Mouse (Mus musculus) MEL-GATA-1-ER (cell line): ENCODE measurements around the gene Utp14a.

Experiments
- DNase-seq: peaks from one replicate; pipeline ENCODE4 v3.0.0-alpha.2; 2012; ENCODE audit warnings: low read depth; ENCODE audit errors: extremely low read depth

Gene Utp14a

DNA sequence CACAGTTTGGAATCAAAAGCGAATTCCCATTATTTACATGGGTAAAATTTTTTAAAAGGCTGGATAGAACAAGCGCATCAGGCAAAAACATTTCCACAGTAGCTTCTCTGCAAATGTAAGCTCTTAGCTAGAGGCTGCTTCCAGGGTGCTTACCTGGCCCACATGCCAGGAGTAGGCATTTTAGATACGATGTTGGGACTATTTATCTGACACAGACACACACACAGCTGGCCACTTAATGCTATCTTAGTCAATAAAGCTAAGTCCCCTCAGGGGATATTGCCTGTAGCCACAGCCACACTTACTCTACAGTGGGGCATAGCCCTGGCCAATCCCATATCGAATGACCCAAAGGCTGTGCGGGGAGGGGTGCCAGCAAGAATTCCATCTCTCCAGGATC, 55.1 kb downstream of the Utp14a start:
- DNase-seq, result no peak

DNA sequence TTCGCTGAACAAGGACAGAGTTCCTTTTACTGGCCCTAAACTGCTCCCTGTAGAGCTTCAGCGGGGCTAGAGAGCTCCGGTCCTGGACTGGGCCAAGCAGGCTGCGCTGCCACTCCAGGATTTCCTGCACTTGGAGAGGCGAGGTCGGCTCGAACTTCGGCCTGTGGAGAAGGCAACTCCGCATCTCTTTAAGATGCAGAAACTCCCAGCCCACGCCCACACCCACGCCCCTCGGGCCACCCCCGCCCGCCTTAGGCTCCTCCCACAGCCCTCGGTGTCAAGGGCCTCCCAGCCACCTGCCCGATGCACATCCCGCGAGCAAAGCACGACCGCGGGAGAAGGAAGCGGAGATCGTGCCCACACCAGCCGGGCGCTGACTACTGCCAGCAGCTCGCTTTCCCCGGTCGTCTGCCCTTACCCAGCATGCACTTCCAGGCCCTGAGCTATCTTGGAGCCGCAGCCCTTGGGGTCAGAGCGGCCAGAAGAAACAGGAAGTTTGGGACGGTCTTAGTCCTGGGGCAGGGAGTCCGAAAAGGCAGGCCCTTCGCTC, 57.9 kb downstream of the Utp14a start:
- peak; percentile 53 for DNase-seq

DNA sequence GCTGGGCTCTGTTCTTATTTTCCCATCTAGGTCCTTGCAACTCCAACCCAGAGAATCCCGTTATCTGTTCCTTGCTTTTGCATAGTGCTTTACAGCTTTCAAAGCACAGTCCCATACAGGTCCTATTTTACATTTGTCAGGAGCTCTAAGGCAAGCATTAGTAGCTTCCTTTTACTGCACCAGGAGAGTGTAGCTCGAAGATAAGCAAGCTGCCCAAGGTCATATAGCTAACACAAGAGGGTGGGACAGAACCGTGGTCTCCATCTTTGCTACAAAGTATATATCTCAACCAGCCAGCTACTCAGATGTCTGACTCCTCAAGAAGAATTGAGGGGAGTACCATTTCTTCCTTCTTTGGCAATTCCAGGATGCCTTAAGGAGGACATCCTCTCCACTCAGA, 60.8 kb downstream of the Utp14a start:
- DNase-seq, result peak; percentile 44

DNA sequence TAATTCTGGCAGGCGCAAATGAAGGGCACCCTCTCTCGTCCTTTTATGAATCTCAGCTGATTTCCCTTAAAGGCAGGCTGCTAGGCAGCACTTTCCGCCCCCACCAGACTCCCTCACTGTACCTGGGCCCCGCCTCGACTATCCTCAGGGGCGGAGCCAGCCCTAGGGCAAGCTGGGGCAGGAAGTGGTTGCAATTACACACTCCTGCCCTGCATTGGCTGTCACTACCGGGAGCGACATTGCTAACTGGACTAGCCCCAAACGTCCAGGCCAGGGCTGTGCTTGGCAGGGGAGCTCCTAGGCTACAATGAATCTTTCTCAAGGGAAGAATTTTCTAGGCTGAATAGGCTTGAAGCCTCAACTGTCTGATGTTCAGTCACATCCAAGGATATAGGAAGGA, 61.5 kb downstream of the Utp14a start:
- DNase-seq, result no peak
